In genomic region chr5:117889571-117889970, GRCm38 (mm10) we compare ENCODE assay signal across 12 mouse cellular contexts.
A peak's percentile ranks its signal among the peaks of the same experiment; 100 is the strongest.
DNase-seq lines count a peak whose midpoint lies in the region; TF ChIP-seq lines count a peak whose summit lies in the region.
"Had no signal": no experiment of that assay in that cellular context is flagged by ENCODE, and none has a peak within 500 bp of the region (broad histone marks: within the 10 kb centered on the region; RNA-seq: fewer than 3 reads in every experiment).

No protein-coding gene starts in this region.

- intact Hi-C loops in gastrocnemius, adult 2 months (cut with DNase I) = no loop called here

- TF ChIP-seq CTCF in gastrocnemius, adult 2 months (IDR thresholded peaks at IDR 0.05) = no peak

- no peak overlapping the region for H3K4me3 ChIP-seq in gastrocnemius, adult 2 months
- H3K4me3 ChIP-seq: forebrain, embryonic 13.5 days had no signal

- peak; percentile 56 for DNase-seq in gastrocnemius, adult 2 months
- DNase-seq in gastrocnemius, postnatal 10 days = no peak
- peak; percentile 14 for DNase-seq in right cerebral cortex, postnatal 4 days
- no peak for DNase-seq in right cerebral cortex, adult 18-20 months
- peak; percentile 98 for DNase-seq in cerebellum, adult 9-10 months
- DNase-seq in kidney, postnatal 36 days = peak; percentile 43 to 60
- no peak for DNase-seq in frontal cortex, postnatal 25 days (ENCODE audit: low spot score in 2 of 2)
- no peak for DNase-seq in lung, postnatal 36 days
- DNase-seq: heart, adult 11 months; heart, postnatal 36 days had no signal

- H3K27ac ChIP-seq in gastrocnemius, adult 2 months = no peak overlapping the region
- H3K27ac ChIP-seq: forebrain, embryonic 13.5 days; liver, embryonic 14.5 days had no signal

Comparison
In these comparisons a context has a peak if more than half of its experiments do, and no peak if none do; other contexts are left out.
1. DNase-seq: peak in gastrocnemius, adult 2 months (single experiment), right cerebral cortex, postnatal 4 days (single experiment), cerebellum, adult 9-10 months (single experiment) and kidney, postnatal 36 days (2 of 2); none in gastrocnemius, postnatal 10 days (single experiment), right cerebral cortex, adult 18-20 months (single experiment), frontal cortex, postnatal 25 days (0 of 2) and lung, postnatal 36 days (single experiment).